Mouse (Mus musculus) midbrain, embryonic 13.5 days (tissue): ENCODE data around the gene Kntc1. TPM values are rescaled to one million over a fixed set of nuclear protein-coding genes. Genes with fewer than 3 reads are reported as not detected.

ENCODE experiments used
- ATAC-seq: fragments of 200-750 bp; cut with Nextera tagmentation; 2 replicates; pipeline ENCODE4 v1.8.0; 2017; ENCODE audit warnings: mild to moderate bottlenecking, moderate TSS enrichment, moderate library complexity
- H3K27ac ChIP-seq: fragments of 300-500 bp; sonication (generic); 2 replicates; pipeline ENCODE4 v1.5.1; 2015; ENCODE audit warnings: inconsistent platforms, mild to moderate bottlenecking, moderate library complexity
- H3K27me3 ChIP-seq: fragments of 300-500 bp; sonication (generic); 2 replicates; pipeline ENCODE4 v1.6.1; 2015; ENCODE audit warnings: mild to moderate bottlenecking, inconsistent platforms
- H3K36me3 ChIP-seq: fragments of 300-500 bp; sonication (generic); 2 replicates; pipeline ENCODE4 v1.6.1; 2015; ENCODE audit warnings: mild to moderate bottlenecking, inconsistent platforms
- H3K4me1 ChIP-seq: fragments of 300-500 bp; sonication (generic); replicated peaks from 2 replicates; pipeline ENCODE4 v1.6.1; 2015; ENCODE audit warnings: inconsistent platforms
- H3K4me2 ChIP-seq: fragments of 300-500 bp; sonication (generic); replicated peaks from 2 replicates; pipeline ENCODE4 v1.6.1; 2015; ENCODE audit warnings: moderate library complexity, mild to moderate bottlenecking, inconsistent platforms
- H3K4me3 ChIP-seq: fragments of 300-500 bp; sonication (generic); replicated peaks from 2 replicates; pipeline ENCODE4 v1.5.1; 2015; ENCODE audit warnings: mild to moderate bottlenecking, inconsistent platforms
- H3K9ac ChIP-seq: fragments of 300-500 bp; sonication (generic); replicated peaks from 2 replicates; pipeline ENCODE4 v1.6.1; 2015; ENCODE audit warnings: mild to moderate bottlenecking, inconsistent platforms
- H3K9me3 ChIP-seq: fragments of 300-500 bp; sonication (generic); 2 replicates; pipeline ENCODE4 v1.6.1; 2016; ENCODE audit warnings: mild to moderate bottlenecking, inconsistent platforms
- WGBS: fragments of 180-500 bp; shearing (Covaris S2); methylation state at CpG from one replicate; pipeline ENCODE4 v1.1.7; 2015; 5-methylcytosine and 5-hydroxymethylcytosine counted together
- polyA plus RNA-seq: library from polyadenylated mRNA; unstranded; fragments of >200 nt; fragmentation: Nextera tagmentation; extraction: Ambion mirVana; gene quantifications from 2 replicates; pipeline ENCODE4 v1.2.1, GENCODE M21; 2015

Gene Kntc1
- polyA plus RNA-seq, 1 experiment from 2014 or later = 14.8 TPM

- no peak overlapping the region for H3K4me3 ChIP-seq
- H3K36me3 ChIP-seq = peaks cover 18% of the 10 kb centered on the region
- 94% methylated on average over 19 of the region's 19 CpGs for WGBS
- no peak for ATAC-seq
- H3K27me3 ChIP-seq = no peaks in the 10 kb centered on the region
- H3K9ac ChIP-seq = no peak overlapping the region
- H3K9me3 ChIP-seq = no peaks in the 10 kb centered on the region
- H3K4me2 ChIP-seq = no peak overlapping the region
- H3K4me1 ChIP-seq = no peaks in the 10 kb centered on the region
- no peak overlapping the region for H3K27ac ChIP-seq
Observed at GRCm38 (mm10) chr5:123818941-123819577, 69.5 kb downstream of the Kntc1 start.

GRCm38 (mm10) chr5:123820501-123821263 is 71.2 kb downstream of the Kntc1 start:
- 86% methylated on average over 9 of the region's 9 CpGs for WGBS
- H3K36me3 ChIP-seq = peaks cover 10% of the 10 kb centered on the region
- no peaks in the 10 kb centered on the region for H3K9me3 ChIP-seq
- H3K4me3 ChIP-seq = no peak overlapping the region
- no peaks in the 10 kb centered on the region for H3K27me3 ChIP-seq
- H3K27ac ChIP-seq = no peak overlapping the region
- no peak for ATAC-seq
- H3K4me1 ChIP-seq = no peaks in the 10 kb centered on the region
- H3K9ac ChIP-seq = no peak overlapping the region
- H3K4me2 ChIP-seq = no peak overlapping the region

- Histone ChIP-seq H3K4me3 (no peak overlapping the region), H3K9me3 (no peaks in the 10 kb centered on the region), H3K4me2 (no peak overlapping the region), H3K27ac (no peak overlapping the region), H3K9ac (no peak overlapping the region), H3K4me1 (no peaks in the 10 kb centered on the region), H3K36me3 (peaks cover 10% of the 10 kb centered on the region), H3K27me3 (no peaks in the 10 kb centered on the region)
- 98% methylated on average over 3 of the region's 3 CpGs for WGBS
- no peak for ATAC-seq
Observed at GRCm38 (mm10) chr5:123821264-123821571, 71.7 kb downstream of the Kntc1 start.

- Histone ChIP-seq H3K4me3 (no peak overlapping the region), H3K27me3 (no peaks in the 10 kb centered on the region), H3K9me3 (no peaks in the 10 kb centered on the region), H3K9ac (no peak overlapping the region), H3K4me2 (no peak overlapping the region), H3K36me3 (peaks cover 10% of the 10 kb centered on the region), H3K27ac (0 out of 2 replicates have a peak overlapping the region, but pooled peaks have one; percentile 5), H3K4me1 (no peaks in the 10 kb centered on the region)
- ATAC-seq = no peak
- WGBS = 63% methylated on average over 7 of the region's 7 CpGs
Observed at GRCm38 (mm10) chr5:123822706-123823105, 73.2 kb downstream of the Kntc1 start.

GRCm38 (mm10) chr5:123827659-123828091 is 78.2 kb downstream of the Kntc1 start:
- ATAC-seq = no peak
- Histone ChIP-seq H3K9ac (no peak overlapping the region), H3K9me3 (no peaks in the 10 kb centered on the region), H3K27ac (no peak overlapping the region), H3K4me3 (no peak overlapping the region), H3K36me3 (no peaks in the 10 kb centered on the region), H3K27me3 (no peaks in the 10 kb centered on the region), H3K4me2 (no peak overlapping the region), H3K4me1 (no peaks in the 10 kb centered on the region)
- 86% methylated on average over 6 of the region's 6 CpGs for WGBS

GRCm38 (mm10) chr5:123832309-123832708 is 82.8 kb downstream of the Kntc1 start:
- WGBS = 92% methylated on average over 7 of the region's 7 CpGs
- Histone ChIP-seq H3K36me3 (no peaks in the 10 kb centered on the region), H3K4me1 (no peaks in the 10 kb centered on the region), H3K4me2 (no peak overlapping the region), H3K27ac (no peak overlapping the region), H3K9ac (no peak overlapping the region), H3K27me3 (no peaks in the 10 kb centered on the region), H3K4me3 (no peak overlapping the region), H3K9me3 (no peaks in the 10 kb centered on the region)
- no peak for ATAC-seq

GRCm38 (mm10) chr5:123834836-123835235 is 85.3 kb downstream of the Kntc1 start:
- no peaks in the 10 kb centered on the region for H3K4me1 ChIP-seq
- no peaks in the 10 kb centered on the region for H3K36me3 ChIP-seq
- WGBS = 78% methylated on average over 3 of the region's 3 CpGs
- H3K4me3 ChIP-seq = no peak overlapping the region
- H3K9me3 ChIP-seq = no peaks in the 10 kb centered on the region
- no peak overlapping the region for H3K27ac ChIP-seq
- H3K27me3 ChIP-seq = no peaks in the 10 kb centered on the region
- ATAC-seq = no peak
- no peak overlapping the region for H3K4me2 ChIP-seq
- no peak overlapping the region for H3K9ac ChIP-seq

GRCm38 (mm10) chr5:123837371-123837770 is 87.9 kb downstream of the Kntc1 start:
- Histone ChIP-seq H3K27ac (no peak overlapping the region), H3K4me2 (no peak overlapping the region), H3K27me3 (no peaks in the 10 kb centered on the region), H3K4me1 (no peaks in the 10 kb centered on the region; the same call in 1 of the 2 replicates), H3K36me3 (no peaks in the 10 kb centered on the region), H3K9ac (no peak overlapping the region; the same call in 1 of the 2 replicates), H3K4me3 (no peak overlapping the region), H3K9me3 (no peaks in the 10 kb centered on the region)
- WGBS = 53% methylated on average over 4 of the region's 4 CpGs
- ATAC-seq = no peak

- Histone ChIP-seq H3K27ac (no peak overlapping the region), H3K36me3 (no peaks in the 10 kb centered on the region), H3K4me2 (no peak overlapping the region), H3K4me3 (no peak overlapping the region), H3K9ac (no peak overlapping the region), H3K9me3 (no peaks in the 10 kb centered on the region), H3K27me3 (no peaks in the 10 kb centered on the region), H3K4me1 (no peaks in the 10 kb centered on the region; the same call in 1 of the 2 replicates)
- ATAC-seq = no peak
- WGBS = 59% methylated on average over 11 of the region's 11 CpGs
Observed at GRCm38 (mm10) chr5:123842221-123842934, 92.9 kb downstream of the Kntc1 start.

- H3K27ac ChIP-seq = no peak overlapping the region
- H3K9ac ChIP-seq = no peak overlapping the region
- no peaks in the 10 kb centered on the region for H3K27me3 ChIP-seq
- no peaks in the 10 kb centered on the region for H3K36me3 ChIP-seq
- H3K9me3 ChIP-seq = no peaks in the 10 kb centered on the region
- no peak overlapping the region for H3K4me3 ChIP-seq
- WGBS = 83% methylated on average over 3 of the region's 3 CpGs
- H3K4me1 ChIP-seq = no peaks in the 10 kb centered on the region; the same call in 1 of the 2 replicates
- no peak for ATAC-seq
- H3K4me2 ChIP-seq = no peak overlapping the region
Observed at GRCm38 (mm10) chr5:123842935-123843282, 93.4 kb downstream of the Kntc1 start.

- Histone ChIP-seq H3K4me2 (no peak overlapping the region), H3K27ac (no peak overlapping the region), H3K27me3 (no peaks in the 10 kb centered on the region), H3K4me3 (no peak overlapping the region), H3K9ac (no peak overlapping the region), H3K9me3 (no peaks in the 10 kb centered on the region), H3K36me3 (no peaks in the 10 kb centered on the region), H3K4me1 (no peaks in the 10 kb centered on the region; the same call in 1 of the 2 replicates)
- ATAC-seq = no peak
- WGBS = 34% methylated on average over 4 of the region's 4 CpGs
Observed at GRCm38 (mm10) chr5:123843816-123844215, 94.3 kb downstream of the Kntc1 start.

GRCm38 (mm10) chr5:123844316-123844715 is 94.8 kb downstream of the Kntc1 start:
- H3K27me3 ChIP-seq = no peaks in the 10 kb centered on the region
- H3K27ac ChIP-seq = no peak overlapping the region
- no peaks in the 10 kb centered on the region; the same call in 1 of the 2 replicates for H3K4me1 ChIP-seq
- H3K4me2 ChIP-seq = no peak overlapping the region
- H3K36me3 ChIP-seq = no peaks in the 10 kb centered on the region
- ATAC-seq = no peak
- WGBS = 95% methylated on average over 14 of the region's 14 CpGs
- no peaks in the 10 kb centered on the region for H3K9me3 ChIP-seq
- H3K9ac ChIP-seq = no peak overlapping the region
- H3K4me3 ChIP-seq = no peak overlapping the region
